Mouse (Mus musculus) 3134 (cell line): ENCODE results near the gene Ltb.

Experiments
- DNase-seq: peaks from one replicate; pipeline ENCODE4 v3.0.0-alpha.2; 2011; ENCODE audit warnings: low spot score; ENCODE audit not compliant: insufficient read length; ENCODE audit errors: extremely low read depth

Ltb gene

DNA sequence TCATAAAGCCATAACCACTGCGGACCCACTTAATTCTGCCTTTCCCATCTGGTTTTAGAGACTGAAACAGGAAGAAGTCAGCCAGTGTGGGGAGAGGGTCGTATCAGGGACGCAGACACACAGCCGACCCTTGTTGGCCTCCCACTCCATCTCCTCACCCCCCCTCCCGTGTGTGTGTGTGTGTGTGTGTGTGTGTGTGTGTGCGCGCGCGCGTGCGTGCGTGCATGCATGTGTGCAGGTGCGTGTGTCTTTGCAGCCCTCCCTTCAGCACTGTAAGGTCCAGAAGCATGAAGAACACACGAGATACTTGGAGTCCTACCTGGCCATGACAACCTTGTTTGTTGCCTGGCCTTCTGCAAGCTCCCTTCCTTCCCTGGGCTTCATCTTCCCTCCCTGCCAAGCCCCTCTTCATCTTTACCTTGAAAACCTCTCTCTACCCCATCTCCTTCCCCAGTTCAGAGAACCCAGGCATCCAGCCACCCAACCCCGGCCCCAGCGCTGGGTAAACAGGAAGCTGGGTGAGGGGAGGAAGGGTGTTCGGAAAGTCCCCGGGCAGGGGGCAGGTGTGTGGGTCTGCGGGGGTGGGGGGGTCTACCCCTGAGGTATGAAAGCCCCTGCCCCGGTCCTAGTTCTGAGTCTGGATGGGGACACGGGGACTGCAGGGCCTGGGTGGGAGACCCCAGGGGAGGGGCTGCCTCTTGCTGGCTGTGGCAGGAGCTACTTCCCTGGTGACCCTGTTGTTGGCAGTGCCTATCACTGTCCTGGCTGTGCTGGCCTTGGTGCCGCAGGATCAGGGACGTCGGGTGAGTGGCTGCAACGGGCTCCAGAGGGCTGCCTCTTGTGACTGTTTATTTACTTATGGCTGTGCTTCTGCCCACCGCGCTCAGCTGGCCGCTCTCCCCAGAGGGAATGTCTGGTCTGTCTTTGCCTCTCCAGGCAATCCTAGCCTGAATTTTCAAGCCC is at the start of gene Ltb:
Ltb (plus strand) TSS at position 559 of the 963 bp plus-strand sequence.
- no peak for DNase-seq

DNA sequence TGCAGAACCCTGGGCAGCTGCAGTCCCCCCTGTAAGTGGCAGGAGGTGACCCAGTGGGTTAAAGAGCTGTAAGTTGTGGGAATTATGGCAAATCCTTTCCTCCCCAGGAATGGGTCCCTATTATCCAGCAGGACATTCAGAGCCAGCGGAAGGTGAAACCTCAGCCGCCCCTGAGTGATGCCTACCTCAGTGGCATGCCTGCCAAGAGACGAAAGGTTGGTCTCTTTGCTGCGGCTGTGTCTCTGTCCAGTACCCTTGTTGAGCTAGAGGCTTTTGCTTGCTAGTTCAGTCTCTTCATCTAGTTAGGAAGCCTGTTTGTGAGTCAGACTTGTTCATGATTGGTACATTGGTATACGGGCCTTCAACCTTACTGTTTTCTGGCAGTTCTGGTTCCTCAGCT is 48.1 kb upstream of the Ltb start:
- no peak for DNase-seq

DNA sequence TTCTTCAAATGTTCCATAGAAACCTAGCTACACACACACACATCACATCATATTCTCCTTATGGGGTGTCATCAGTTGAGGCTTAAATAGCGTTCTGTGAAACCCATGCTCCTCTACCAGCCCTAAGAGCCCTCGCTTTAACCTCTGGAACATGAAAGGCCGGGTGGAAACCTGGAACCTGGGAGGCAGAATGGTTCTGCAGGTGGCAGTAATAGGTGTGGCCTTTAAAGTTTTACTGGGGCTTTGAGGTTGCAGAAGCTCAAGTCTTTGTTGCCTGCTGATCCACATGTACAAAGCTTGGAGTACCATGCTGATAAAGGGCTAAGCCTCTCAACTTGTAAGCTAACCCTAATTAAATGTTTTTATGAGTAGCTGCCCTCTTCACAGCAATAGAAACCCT is 46.9 kb upstream of the Ltb start:
- no peak for DNase-seq

DNA sequence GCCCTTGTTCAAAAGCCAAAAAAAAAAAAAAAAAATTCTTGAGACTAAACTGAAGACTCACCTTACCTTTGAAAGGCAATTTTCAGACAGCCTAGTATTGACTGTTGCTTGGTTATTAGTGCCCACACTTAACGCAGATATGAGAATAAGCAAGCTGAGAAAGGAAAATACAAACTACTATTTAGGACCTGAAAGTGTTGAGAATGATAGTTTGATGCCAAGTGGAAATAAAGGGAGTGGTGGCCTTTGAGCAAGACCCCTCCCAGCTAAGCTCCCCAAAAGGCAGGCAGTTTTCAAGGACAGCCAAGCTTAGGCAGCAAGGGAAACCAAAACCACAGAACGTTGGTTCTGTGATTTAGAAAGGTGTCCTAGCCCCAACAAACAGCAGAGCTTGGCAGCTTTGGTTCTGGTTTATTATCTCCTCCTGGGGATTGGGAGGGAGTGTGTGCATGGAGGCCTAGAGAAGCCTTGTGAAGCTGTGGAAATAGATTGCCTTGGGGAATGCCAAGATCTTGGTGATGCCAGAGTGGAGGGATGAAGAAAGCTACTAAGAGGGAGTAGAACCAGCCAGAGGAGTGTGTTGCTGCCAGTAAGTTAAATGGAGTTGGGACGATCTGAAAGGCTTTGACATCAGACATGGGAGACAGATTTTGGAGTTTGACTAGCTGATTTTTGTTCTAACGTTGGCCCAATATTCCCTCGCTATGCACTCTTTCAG is 46.2 kb upstream of the Ltb start:
- DNase-seq, result no peak

DNA sequence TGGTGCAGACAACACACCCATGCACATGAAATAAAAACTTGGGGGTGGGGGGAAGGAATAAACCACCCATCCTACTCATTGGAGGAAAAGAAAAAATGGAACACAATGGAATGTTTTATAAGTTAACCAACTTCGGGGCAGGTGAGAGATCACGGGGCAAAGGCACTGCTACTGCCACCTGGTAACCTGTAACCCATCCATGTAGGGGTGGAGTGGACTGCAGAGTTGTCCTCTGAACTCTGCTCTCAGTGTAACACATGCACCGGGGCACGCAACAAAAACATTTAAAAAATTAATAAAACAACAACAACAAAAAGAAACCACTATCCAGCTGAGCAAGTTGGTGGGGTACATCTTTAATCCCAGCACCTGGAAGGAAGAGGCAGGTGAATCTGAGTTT is 42.1 kb upstream of the Ltb start:
- DNase-seq, result no peak

DNA sequence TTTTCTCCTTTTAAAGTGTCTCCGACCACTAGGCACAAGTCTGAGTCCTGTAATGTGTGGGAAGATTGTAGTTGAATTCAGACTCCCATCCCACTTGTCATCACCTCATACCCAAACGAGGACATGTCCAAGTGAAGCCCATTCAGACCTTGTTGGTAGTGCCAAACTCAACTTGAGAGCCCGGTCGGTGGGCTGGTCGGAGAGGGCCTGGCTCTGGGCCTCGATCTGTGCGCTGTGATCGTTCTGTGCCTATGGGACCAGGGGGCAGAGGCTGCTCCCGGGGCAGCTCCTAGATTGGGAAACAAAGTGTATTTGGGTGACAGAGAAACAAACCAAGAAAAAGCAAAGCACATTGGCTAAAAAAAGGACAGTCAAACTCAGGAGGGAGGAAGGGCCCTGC is 41.2 kb upstream of the Ltb start:
- no peak for DNase-seq

DNA sequence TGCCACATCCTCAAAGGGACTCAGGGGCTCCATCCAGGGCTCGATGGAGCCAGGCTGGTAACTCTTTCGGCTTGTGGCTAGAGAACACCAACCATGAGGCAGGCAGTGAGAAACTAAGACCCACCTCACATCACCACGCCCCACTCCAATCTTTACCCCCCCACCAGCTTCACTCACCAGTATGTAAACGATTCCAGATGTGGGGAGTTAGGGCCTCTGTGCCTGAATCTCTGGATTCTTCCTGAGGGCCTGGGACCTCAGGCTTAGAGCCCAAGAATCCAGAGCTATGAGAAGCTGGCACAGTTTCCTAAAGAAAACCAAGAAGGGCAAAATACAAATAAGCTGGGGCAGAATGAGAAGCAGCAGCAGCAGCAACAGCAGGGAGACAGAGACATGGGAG is 40.3 kb upstream of the Ltb start:
- no peak for DNase-seq

DNA sequence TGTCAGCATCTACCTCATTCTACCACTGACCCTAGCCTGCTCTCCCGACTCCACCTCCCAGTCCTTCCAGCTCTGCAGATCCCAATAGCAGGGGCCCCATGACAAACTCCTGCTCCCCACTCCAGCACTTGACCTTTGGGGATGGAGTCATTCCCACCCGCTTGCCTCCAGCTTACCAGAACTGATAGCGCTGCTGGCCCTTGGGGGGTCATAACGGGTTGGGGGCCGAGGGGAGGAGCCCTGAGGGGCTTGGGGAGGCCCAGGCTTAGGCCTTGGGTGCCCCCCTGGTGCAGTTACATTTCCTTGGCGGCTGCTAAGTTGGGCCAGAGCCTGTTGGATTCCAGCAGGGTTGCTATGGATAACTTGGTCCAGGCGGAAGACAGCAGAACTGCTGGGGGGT is 39.6 kb upstream of the Ltb start:
- DNase-seq, result no peak

DNA sequence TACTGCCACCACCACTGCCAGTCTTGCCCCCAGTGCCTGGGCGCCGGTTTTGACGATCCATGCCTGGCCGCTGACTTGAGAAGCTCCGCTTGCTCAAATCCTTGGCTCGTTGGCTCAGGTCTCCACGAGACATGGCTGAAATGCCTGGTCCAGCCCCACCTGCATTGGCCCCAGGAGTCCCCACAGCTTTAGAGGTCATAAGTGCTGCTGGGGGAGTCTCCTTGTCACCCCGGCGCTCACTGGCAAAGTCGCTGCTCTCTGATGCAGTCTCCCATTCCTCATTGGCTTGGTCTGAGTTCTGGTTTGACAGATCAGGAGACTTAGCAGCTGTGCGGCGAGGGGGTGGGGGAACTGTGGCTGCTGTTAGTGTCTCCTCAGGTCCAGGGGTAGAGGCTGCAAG is 38.8 kb upstream of the Ltb start:
- no peak for DNase-seq

DNA sequence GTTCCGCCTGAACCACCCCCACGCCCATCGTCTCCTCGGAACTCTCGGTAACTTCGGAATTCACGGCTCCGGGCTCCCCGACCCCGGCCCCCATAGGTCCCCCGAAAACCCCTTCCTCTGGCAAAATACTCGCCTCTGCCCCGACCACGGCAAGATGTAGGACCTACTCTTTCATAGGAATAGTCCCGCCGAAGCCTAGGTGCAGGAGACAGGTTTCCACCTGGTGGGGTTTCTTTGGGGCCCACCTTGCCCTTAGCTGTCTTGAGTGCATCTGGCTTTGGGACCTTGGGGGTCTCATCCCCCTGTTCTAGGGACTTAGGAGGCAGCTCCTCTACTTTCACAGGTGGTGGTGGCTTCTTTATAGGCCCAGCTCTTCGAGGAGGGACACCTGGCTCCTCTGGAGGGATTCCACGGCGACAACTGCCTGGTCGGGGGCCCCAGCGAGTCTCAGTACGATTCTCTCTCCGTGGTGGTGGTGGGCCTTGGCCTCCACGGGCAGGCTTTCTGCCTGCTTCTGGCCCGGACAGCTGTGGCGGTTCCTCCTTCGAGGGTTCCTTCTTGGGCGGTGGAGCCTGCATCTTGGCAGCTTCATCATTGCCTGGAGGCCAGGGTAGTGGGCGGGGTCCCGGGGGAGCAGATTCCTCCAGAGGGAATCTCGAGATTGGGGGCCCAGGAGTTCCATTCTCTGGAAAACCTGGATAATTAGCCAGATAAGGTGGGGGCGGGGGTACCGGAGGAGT is 37.6 kb upstream of the Ltb start:
- no peak for DNase-seq

DNA sequence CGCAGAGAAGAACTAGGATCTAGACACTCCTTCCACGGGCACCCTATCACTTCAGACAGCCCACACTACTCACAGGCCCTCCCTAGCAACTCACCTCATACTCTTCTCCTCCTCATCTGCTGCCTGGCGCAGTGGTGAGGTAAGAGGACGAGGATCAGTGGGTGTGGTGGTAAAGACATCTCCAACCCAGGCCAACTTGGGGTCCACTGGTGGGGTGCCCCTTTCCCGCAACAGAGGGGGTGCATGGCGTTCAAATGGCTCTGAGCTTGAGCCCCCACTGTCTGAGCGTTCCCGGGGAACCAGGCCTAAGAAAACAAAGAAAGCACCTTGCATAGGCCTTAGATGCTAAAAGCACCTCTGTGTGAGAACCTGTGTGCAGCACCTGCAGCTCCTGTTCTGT is 37.0 kb upstream of the Ltb start:
- no peak for DNase-seq

DNA sequence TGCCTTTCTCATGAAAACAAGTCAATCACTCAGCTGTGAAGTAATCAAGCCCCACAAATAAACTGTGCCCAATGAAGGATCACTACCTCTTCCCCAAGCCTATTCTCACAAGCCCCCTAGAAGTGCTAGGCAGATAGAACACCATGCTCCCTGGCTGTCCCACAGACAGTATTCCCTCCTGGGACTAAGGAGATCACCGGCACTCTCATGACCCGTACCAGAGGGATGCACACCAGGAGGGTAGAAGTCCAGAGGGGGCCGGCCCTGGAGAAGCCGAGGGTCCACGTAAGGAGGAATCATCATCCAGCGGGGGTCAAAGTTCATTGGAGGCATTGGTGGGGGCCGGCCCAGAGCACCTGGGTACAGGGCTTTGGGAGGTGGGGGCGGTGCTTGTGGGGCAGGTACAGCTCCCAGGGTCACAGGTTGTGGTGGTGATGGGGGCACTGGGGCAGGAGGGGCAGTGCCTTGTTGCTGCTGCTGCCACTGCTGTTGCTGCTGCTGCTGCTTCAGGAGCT is 36.5 kb upstream of the Ltb start:
- DNase-seq, result no peak

DNA sequence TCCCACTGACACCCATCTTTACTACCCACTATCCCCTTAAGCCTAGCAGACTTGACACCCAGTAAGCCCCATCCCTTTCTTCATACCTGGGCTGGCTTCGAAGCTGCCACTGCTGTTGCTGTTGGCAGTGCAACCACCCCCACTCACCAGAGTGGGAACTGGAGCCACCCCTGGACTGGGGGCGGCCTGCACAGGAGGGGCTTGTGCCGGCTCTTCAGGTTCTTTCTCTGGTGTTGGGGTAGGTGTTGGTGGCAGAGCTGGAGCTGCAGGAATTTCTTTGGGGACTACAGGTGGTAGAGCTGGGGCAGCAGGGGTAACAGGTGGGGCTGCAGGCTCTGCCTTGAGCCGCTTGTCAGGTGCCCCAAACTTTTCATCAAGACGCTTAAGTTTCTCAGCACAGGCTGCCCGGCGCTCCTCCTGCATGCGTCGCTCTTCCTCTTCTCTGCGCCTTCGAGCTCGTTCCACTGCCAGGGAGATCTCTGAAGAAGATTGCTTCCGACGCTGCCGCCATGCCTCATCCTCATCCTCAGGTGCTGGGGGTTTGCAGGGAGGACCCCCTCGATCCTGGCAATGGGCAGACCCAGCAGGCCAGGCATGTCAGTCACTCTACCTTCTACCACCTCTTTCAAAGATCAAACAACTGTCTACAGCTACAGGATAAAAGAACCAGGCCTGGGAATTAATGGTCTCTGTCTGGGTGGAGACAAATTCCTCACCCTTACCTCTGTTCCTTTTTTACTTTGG is 35.2 kb upstream of the Ltb start:
- DNase-seq, result no peak

DNA sequence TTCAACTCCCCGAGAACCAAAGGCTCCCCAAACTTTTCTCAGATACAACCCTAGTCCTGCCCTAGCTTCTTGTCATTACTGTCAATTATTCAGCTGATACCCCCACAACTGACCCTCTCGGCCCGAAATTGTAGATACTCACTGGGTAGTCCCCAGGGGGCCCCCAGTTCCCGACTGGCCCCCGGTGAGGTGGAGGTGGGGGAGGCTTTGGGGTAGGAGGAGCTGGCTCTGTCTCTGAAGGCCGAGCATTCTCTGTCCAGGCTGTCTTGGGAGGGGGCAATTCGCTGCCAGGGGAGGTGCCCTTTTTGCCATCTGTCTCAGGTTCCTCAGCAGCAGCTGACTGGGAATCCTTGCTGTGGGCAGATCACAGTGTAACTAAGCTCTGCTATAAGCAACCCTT is 34.6 kb upstream of the Ltb start:
- DNase-seq, result no peak

DNA sequence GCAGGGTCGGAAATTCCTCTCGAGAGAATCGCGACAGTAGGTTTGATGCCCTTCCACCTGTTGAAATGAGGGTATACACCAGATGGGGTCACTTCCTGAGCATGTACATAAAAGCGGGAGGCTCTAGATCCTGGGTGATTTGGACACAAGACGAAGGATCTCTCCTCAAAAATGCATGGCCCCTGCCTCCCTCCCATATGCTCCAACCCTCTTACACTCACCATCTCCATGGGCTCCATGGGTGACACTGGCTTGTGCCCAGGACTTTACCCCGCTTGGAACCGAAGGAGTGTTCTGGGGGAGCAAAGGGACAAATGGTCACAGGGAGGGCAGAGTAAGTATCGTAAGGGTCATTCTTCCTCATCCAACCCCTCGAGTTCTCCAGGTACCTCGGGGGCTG is 32.8 kb upstream of the Ltb start:
- DNase-seq, result no peak

DNA sequence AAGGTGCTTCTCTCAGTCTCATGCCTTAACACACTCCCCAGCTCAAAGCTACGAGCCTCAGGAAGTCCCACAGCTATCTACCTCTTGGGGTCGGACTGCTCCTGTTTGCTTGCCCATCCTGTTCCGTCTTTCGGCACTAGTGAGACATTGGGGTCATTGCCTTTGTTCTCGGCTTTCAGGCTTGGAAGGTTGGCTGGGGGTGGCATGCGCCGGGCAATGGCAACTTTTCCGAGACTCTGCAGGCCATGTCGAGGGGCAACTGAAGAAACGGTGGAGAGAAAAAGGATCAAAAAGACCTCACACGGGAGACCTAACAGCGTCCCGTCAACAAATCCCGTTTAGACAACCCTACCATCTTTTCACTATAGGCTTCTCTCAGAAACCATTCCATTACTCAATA is 32.1 kb upstream of the Ltb start:
- DNase-seq, result no peak

DNA sequence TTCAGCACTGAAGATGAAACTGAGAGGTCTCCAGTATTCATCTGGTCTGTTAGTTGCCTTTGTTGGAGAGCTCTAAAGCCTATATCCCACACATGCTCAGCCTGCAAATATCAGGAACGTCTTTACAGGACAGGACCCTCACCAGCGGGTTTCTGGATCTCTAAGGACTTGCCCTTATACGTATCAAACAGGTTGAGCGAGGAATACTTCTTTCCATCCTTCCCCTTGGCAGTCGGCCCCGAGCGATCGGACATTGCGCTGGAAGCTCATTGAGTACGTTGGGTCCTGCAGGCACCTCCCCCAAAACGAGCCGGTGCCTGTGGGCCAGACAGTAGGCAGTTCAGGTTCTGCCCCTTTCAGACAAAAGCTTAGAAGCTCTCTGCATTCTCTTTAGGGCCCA is 31.5 kb upstream of the Ltb start:
- no peak for DNase-seq

DNA sequence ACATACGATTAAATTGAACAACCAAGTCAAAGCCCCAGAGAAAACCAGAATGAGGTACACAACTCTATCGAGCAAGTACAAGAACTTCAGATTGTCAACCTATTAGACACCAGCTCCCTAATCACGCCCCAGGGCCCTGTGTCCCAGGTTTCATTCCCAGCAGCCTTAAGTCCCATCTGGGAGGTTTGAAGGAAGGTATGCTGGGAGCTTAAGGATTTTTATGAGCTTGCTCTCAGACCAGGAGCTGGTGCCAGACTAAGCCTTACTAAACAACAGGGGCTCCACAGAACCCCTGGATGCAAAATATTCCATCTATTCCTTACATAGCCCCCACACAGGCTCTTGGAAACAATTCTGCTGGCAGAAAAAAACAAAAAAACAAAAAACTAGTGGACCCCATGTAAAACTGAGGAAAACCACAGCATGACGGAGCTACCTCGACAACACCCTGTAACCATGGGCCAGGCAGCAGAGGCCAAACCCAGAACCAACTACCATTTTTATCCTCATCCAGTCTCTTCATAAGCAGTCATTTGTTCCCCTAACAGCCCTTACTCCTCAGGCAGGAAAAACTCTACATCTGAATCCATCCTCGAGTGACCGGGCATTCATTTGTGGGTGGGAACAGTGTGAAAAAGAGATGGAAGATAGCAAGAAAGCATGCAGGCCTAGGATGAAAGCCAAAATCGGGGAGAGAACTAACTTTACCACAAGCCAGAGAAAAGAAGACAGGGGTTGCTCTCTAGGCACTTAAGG is 30.7 kb upstream of the Ltb start:
- DNase-seq, result no peak

DNA sequence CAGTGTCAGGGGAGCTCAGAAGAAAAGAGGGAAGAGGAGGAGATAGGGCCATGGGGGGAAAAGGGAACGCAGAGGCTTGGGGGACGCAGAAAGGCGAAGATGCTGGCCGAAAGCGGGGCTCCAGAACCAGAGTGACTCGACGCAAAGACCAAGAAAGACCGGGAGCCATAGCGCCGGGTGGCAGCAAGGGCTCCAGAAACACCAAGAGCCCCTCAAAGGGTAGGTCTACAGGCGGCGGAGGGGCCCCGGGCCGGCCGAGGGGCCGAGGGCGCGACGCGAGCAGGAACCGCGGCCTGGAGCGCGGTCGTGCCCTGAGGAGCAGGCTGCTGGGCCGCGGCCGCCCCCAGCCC is 30.0 kb upstream of the Ltb start:
- no peak for DNase-seq
